Mouse (Mus musculus): ENCODE data around the gene Lysmd4. TPM values are rescaled to one million over a fixed set of nuclear protein-coding genes. Genes with fewer than 3 reads are reported as not detected.

Lysmd4 gene
- polyA plus RNA-seq, 1 experiment: 9.3 TPM

GRCm38 (mm10) chr7:67342067-67342625 is 119.8 kb downstream of the Lysmd4 start:
- no peak for TF ChIP-seq POLR2A (IDR thresholded peaks at IDR 0.05; ENCODE audit: control insufficient read depth, extremely low read depth, insufficient read depth, low read length, poor library complexity)
- TF ChIP-seq CTCF (IDR thresholded peaks at IDR 0.05; ENCODE audit: borderline replicate concordance, control insufficient read depth, extremely low read depth, insufficient read depth, low read length, poor library complexity): no peak
- Histone ChIP-seq H3K36me3 (ENCODE audit: control insufficient read depth, insufficient read depth, low read length) (no peaks in the 10 kb centered on the region), H3K27me3 (ENCODE audit: control insufficient read depth, insufficient read depth, low read length) (no peaks in the 10 kb centered on the region), H3K27ac (ENCODE audit: control insufficient read depth, insufficient read depth, low read length) (no peak overlapping the region), H3K4me1 (replicated peaks; ENCODE audit: control insufficient read depth, insufficient read depth, low read length) (no peaks in the 10 kb centered on the region), H3K4me3 (ENCODE audit: control insufficient read depth, insufficient read depth, low read length) (no peak overlapping the region)
- no peak for DNase-seq
- WGBS: 93% methylated on average over 7 of the region's 7 CpGs

DNA sequence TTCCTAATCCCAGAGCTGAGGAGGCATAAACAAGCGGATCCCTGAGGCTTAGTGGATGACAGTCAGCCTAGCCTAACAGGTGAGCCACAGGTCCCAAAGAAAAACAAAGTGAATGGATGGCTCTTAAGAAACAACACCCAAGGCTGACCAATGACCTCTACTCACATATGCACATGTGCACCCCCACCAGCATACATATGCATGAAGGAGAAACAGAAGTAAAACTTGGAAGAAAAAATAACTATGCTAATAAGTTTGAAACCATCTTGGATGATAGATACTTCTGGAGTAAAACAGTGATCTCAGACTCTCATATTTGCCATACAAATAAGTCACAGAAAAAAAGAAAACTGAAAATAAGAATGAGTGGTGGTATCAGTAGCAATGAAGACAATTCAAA is 122.1 kb downstream of the Lysmd4 start:
- TF ChIP-seq CTCF (IDR thresholded peaks at IDR 0.05; ENCODE audit: borderline replicate concordance, control insufficient read depth, extremely low read depth, insufficient read depth, low read length, poor library complexity) (no peak), POLR2A (IDR thresholded peaks at IDR 0.05; ENCODE audit: control insufficient read depth, extremely low read depth, insufficient read depth, low read length, poor library complexity) (no peak)
- H3K27me3 ChIP-seq (ENCODE audit: control insufficient read depth, insufficient read depth, low read length): no peaks in the 10 kb centered on the region
- H3K4me1 ChIP-seq (replicated peaks; ENCODE audit: control insufficient read depth, insufficient read depth, low read length): no peaks in the 10 kb centered on the region
- H3K36me3 ChIP-seq (ENCODE audit: control insufficient read depth, insufficient read depth, low read length): 0 out of 2 replicates have a peak, but pooled peaks cover 5% of the 10 kb centered on the region
- 100% methylated on average over 1 of the region's 1 CpGs for WGBS
- no peak overlapping the region for H3K4me3 ChIP-seq (ENCODE audit: control insufficient read depth, insufficient read depth, low read length)
- DNase-seq: no peak
- no peak overlapping the region for H3K27ac ChIP-seq (ENCODE audit: control insufficient read depth, insufficient read depth, low read length)

DNA sequence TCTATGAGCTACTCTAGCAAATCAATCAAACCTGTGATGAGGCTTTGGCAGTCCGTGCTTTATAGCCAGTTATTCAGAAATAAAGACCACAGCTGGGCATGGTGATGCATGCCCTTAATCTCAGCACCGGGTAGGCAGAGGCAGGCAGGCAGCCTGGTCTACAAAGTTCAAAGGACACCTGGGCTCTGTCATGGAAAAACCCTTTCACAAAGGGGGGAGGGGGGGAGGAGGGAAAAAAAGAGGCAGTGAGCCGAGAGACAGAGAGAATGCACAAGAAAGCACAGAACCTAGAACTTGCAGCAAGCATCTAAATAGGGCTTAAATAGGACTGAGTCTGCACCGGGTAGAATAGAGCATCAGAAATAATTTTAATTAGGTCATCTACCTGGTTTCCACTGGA is 130.6 kb downstream of the Lysmd4 start:
- no peak for TF ChIP-seq POLR2A (IDR thresholded peaks at IDR 0.05; ENCODE audit: control insufficient read depth, extremely low read depth, insufficient read depth, low read length, poor library complexity)
- no peak for TF ChIP-seq CTCF (IDR thresholded peaks at IDR 0.05; ENCODE audit: borderline replicate concordance, control insufficient read depth, extremely low read depth, insufficient read depth, low read length, poor library complexity)
- H3K27ac ChIP-seq (ENCODE audit: control insufficient read depth, insufficient read depth, low read length): no peak overlapping the region
- 35% methylated on average over 4 of the region's 4 CpGs for WGBS

DNA sequence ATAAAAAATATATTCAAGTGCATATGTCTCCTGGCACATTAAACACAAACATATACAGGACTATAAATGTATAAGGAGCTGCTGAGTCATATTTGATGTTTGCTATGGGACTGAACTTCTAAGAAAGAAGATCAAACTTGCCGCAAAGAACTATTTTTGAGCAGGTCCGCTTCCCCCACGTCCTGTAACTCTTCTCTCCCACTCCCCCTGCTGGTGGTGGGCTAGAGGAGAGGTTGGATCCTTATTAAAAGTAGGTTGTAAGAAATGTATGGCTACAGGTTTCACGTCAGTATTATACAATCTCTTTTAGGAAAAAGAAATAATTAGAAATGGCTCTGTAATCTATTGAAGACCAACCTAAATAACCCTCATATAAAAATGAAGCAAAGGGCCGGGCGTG is 131.3 kb downstream of the Lysmd4 start:
- TF ChIP-seq POLR2A (IDR thresholded peaks at IDR 0.05; ENCODE audit: control insufficient read depth, extremely low read depth, insufficient read depth, low read length, poor library complexity) (no peak), CTCF (IDR thresholded peaks at IDR 0.05; ENCODE audit: borderline replicate concordance, control insufficient read depth, extremely low read depth, insufficient read depth, low read length, poor library complexity) (no peak)
- 40% methylated on average over 6 of the region's 6 CpGs for WGBS
- H3K27ac ChIP-seq (ENCODE audit: control insufficient read depth, insufficient read depth, low read length): no peak overlapping the region
- H3K36me3 ChIP-seq (ENCODE audit: control insufficient read depth, insufficient read depth, low read length): 0 out of 2 replicates have a peak, but pooled peaks cover 5% of the 10 kb centered on the region
- no peak overlapping the region for H3K4me3 ChIP-seq (ENCODE audit: control insufficient read depth, insufficient read depth, low read length)
- H3K4me1 ChIP-seq (replicated peaks; ENCODE audit: control insufficient read depth, insufficient read depth, low read length): peaks cover 4% of the 10 kb centered on the region
- peak; percentile 82 for DNase-seq
- H3K27me3 ChIP-seq (ENCODE audit: control insufficient read depth, insufficient read depth, low read length): no peaks in the 10 kb centered on the region

More for the DNA sequence above, 130.6 kb downstream of the Lysmd4 start:
- Histone ChIP-seq H3K4me3 (ENCODE audit: control insufficient read depth, insufficient read depth, low read length) (no peak overlapping the region), H3K36me3 (ENCODE audit: control insufficient read depth, insufficient read depth, low read length) (0 out of 2 replicates have a peak, but pooled peaks cover 5% of the 10 kb centered on the region), H3K27me3 (ENCODE audit: control insufficient read depth, insufficient read depth, low read length) (no peaks in the 10 kb centered on the region), H3K4me1 (replicated peaks; ENCODE audit: control insufficient read depth, insufficient read depth, low read length) (peaks cover 3% of the 10 kb centered on the region)
- no peak for DNase-seq

DNA sequence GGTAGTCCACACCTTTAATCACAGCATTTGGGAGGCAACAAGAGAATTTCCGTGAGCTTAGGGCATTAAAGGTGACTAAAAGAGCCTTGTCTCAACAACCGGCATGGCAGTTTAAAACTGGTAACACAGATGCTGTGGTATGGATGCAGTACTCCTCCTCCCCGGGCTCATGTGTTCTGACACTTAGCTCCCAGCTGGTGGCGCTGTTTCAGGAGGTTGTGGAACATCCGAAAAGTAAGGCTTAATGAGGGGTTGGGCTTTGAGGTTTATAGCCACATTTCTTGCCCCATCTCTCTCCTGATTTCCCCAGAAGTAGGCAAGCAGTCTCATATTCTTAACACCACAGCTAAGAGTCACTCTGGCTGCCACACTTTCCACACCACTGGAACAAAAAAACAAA is 133.5 kb downstream of the Lysmd4 start:
- no peak for DNase-seq
- H3K27me3 ChIP-seq (ENCODE audit: control insufficient read depth, insufficient read depth, low read length): no peaks in the 10 kb centered on the region
- H3K27ac ChIP-seq (ENCODE audit: control insufficient read depth, insufficient read depth, low read length): no peak overlapping the region
- 92% methylated on average over 5 of the region's 5 CpGs for WGBS
- no peak for TF ChIP-seq POLR2A (IDR thresholded peaks at IDR 0.05; ENCODE audit: control insufficient read depth, extremely low read depth, insufficient read depth, low read length, poor library complexity)
- no peak overlapping the region for H3K4me3 ChIP-seq (ENCODE audit: control insufficient read depth, insufficient read depth, low read length)
- peaks cover 6% of the 10 kb centered on the region for H3K4me1 ChIP-seq (replicated peaks; ENCODE audit: control insufficient read depth, insufficient read depth, low read length)
- H3K36me3 ChIP-seq (ENCODE audit: control insufficient read depth, insufficient read depth, low read length): no peaks in the 10 kb centered on the region

Other genes starting within 250 kb of the Lysmd4 start
- gene Mef2a, start 150.3 kb downstream of the Lysmd4 start, polyA plus RNA-seq (2012; rRNA removed): 66.6 and 75.3 TPM in 2 replicates

Data from thymus, adult 2 months (tissue).